Mouse (Mus musculus) cerebellum, adult 2 months (tissue): ENCODE data around the gene Gpatch4.

Source experiments
- CTCF ChIP-seq: fragments of 200-500 bp; IDR thresholded peaks from 2 replicates; pipeline ENCODE4 v1.5.1; 2011; ENCODE audit warnings: low read depth, mild to moderate bottlenecking, control low read depth, low read length, moderate library complexity, borderline replicate concordance; ENCODE audit not compliant: insufficient read depth
- POLR2A ChIP-seq: fragments of 200-500 bp; IDR thresholded peaks from 2 replicates; pipeline ENCODE4 v1.6.1; 2011; ENCODE audit warnings: low read length, control low read depth, borderline replicate concordance; ENCODE audit not compliant: insufficient read depth

DNA sequence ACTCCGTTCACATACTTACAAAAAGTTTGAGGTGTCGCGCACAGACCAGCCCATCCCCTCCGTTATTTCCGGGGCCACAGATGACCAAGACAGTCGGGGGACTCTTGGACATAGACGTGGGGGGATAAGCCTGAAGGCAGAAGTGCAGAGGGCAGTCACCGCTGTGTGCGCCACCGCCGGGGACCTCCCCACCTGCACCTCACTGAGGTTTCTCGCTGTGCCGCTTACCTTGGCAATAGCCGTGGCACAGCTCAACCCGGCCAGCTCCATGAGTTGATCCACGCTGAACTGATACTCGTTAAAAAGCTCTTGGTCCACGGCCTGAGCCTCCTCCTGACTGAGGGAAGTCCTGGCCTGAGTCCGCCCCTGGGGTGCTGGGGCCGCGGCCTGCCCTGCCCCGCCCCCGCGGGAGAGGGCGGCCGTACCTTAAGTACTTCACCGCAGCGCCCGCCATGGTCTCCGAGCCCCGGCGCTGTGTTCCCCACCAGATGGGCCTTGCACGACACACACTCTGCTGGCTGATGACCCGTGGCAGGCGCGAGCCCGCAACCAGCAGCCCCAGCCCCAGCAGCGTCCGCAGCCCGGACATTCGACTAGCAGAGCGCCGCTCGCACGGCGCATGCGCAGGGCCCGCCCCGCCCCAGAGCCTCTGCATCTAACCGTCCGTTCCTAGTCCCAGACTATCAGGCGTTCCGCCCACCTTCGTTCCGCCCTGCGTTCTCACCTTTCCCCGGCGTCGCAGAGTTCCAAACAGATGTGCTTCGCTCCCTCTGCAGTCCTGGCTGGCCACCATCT is 15.2 kb downstream of the Gpatch4 start, which contains the start of gene Naxe:
- TF ChIP-seq POLR2A (peak; percentile 95), CTCF (no peak)
